In genomic region chr13:111725165-111726077, GRCm38 (mm10) we compare ENCODE assay signal across 1 mouse cellular context.
TF ChIP-seq lines count a peak whose summit lies in the region.

No protein-coding gene starts in this region.

TF ChIP-seq in MEL, 35 proteins besides CTCF, POLR2A, EP300 and RAD21 (continued from another document):
- TF ChIP-seq CHD1 (IDR thresholded peaks at IDR 0.05; ENCODE audit: low read depth, low read length) (no peak), CHD2 (IDR thresholded peaks at IDR 0.05; ENCODE audit: low read length) (no peak), USF1 (IDR thresholded peaks at IDR 0.05; ENCODE audit: low read depth, low read length) (no peak), MAX (IDR thresholded peaks at IDR 0.05; ENCODE audit: low read length) (peak; percentile 74), POLR2AphosphoS5 (IDR thresholded peaks at IDR 0.05; ENCODE audit: borderline replicate concordance, low read depth, low read length) (no peak), MAZ (IDR thresholded peaks at IDR 0.05; ENCODE audit: low read depth, low read length) (peak; percentile 77; the same call in 1 of the 2 replicates), ZKSCAN1 (IDR thresholded peaks at IDR 0.05; ENCODE audit: low read depth, low read length) (no peak)
